Mouse (Mus musculus) bone marrow macrophage, adult 2 months (primary cell): ENCODE measurements around the gene Unc79. TPM values are rescaled to one million over a fixed set of nuclear protein-coding genes. Genes with fewer than 3 reads are reported as not detected.

Source experiments
- H3K27ac ChIP-seq: 2 replicates; pipeline ENCODE4 v1.5.1; 2012; ENCODE audit warnings: low read depth, low read length; ENCODE audit not compliant: insufficient read depth
- H3K4me1 ChIP-seq: 2 replicates; pipeline ENCODE4 v1.6.1; 2012; ENCODE audit warnings: low read length; ENCODE audit not compliant: control insufficient read depth, insufficient read depth
- H3K4me3 ChIP-seq: 2 replicates; pipeline ENCODE4 v1.5.1; 2012; ENCODE audit warnings: mild to moderate bottlenecking, low read length, moderate library complexity; ENCODE audit not compliant: insufficient read depth
- CTCF ChIP-seq: IDR thresholded peaks from 2 replicates; pipeline ENCODE4 v1.5.1; 2012; ENCODE audit warnings: low read depth, mild to moderate bottlenecking, low read length, moderate library complexity
- POLR2A ChIP-seq: IDR thresholded peaks from 2 replicates; pipeline ENCODE4 v1.6.1; 2012; ENCODE audit warnings: mild to moderate bottlenecking, low read depth, low read length, borderline replicate concordance
- polyA plus RNA-seq: library from polyadenylated mRNA; stranded (reverse); fragments of >200 nt; gene quantifications from 2 replicates; pipeline ENCODE4 v1.2.4, GENCODE M21; 2012; ENCODE audit not compliant: missing spikeins, insufficient read depth, insufficient read length

Unc79 gene
- polyA plus RNA-seq: 0.16 TPM in 1 of 2 replicates, not detected in the other

DNA sequence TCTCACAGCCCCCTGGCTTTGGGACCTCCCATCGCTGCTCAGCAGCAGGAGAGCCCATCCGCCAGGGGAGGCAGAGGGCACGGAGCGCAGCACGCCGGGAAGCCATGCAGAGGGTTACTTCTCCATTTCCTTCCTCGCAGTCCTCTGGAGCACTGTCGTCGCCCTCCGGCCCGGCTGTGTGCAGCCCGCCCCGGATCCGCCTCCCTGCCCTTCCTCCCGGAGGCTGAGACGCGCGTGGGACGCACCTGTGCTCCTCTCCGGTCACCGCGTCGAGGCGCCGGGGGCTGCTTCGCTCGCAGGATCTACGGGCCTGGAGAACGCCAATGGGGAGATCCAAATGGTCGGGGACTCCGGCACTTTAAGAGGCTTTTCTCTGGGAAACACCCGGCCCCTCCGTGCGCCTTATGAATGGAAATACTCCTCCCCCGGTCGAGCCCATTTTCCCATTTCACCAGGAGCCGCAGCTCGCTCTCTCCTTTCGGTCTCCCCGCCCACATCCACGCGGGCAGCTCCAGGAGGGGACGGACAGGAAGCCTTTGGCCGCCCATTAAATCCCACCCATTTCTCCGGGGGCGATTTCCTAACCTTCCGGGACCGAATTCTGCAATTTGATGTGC lies at the start of gene Unc79:
TSS of gene Unc79 (plus strand) at position 82 of the 617 bp plus-strand sequence.
- Histone ChIP-seq H3K4me1 (no peaks in the 10 kb centered on the region), H3K27ac (no peak within 1 kb of the TSS), H3K4me3 (peak within 1 kb of the TSS; percentile 46)
- no peak for TF ChIP-seq POLR2A
- TF ChIP-seq CTCF: no peak

DNA sequence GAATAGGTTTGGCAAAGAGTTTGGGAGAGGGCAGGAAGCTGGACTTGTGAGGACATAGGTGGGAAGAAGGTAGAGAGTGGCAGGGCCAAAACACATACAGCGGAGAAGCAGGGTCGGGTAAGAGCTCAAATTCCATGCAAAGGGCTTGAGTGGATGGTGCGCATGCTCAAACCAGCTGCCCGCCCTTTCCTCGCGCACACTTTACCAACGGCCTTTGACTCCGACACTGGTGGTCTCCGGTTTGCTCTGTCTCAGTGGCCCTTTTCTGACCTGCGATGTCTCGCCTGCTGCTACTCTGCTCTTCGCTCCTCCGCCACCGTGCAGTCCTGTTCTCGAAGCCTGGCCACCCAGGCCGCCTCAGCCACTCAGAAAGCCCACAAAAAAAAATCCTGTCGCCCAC lies 49.6 kb upstream of the Unc79 start, which contains the start of gene Cox8c:
TSS of gene Cox8c (plus strand) at position 226 of the 400 bp plus-strand sequence.
- Histone ChIP-seq H3K4me3 (no peak within 1 kb of the TSS), H3K4me1 (peaks cover 2% of the 10 kb centered on the region; the same call in 1 of the 2 replicates), H3K27ac (no peak within 1 kb of the TSS)
- TF ChIP-seq CTCF (no peak), POLR2A (no peak)

DNA sequence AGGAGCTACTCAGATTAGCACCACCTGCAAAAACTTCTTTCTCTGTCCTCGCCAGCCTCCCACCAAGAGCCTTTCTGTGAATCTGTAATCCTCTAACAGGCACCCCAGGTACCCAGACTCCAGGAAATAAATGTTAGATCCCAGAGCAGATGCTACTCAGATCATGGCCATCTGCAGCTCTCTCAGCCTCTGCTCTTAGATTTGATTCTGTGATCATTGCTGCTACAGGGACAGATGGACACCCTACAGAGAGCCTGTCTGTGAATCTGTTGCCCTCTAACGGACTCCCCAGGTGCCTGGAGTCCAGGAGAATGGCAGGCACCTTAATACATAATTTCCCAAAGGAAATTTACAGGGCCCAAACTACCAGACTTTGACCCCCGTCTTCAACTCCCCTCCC lies 40.5 kb upstream of the Unc79 start:
- TF ChIP-seq CTCF: no peak
- no peak for TF ChIP-seq POLR2A
- H3K4me3 ChIP-seq: no peak overlapping the region
- no peak overlapping the region for H3K27ac ChIP-seq
- no peaks in the 10 kb centered on the region for H3K4me1 ChIP-seq

DNA sequence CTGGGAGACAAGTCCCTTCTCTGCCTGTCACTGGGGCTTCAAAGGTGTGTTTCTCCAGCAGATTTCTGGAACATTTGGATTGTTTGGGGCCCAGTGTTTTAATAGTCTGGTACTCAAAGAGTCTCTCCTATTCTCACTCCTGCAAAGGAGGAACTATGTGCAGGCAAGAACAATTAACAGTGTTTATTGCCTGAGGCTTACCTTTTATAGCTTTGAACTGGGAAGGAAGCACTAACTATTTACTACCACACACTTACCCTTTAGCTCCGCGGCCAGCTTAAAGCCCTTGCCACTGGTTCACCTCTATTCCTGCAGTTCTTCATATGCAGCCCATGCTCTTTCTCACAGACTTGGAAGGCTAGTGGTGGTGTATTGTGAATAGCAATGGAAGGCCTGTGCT lies 32.6 kb upstream of the Unc79 start:
- Histone ChIP-seq H3K4me3 (no peak overlapping the region), H3K4me1 (no peaks in the 10 kb centered on the region), H3K27ac (no peak overlapping the region)
- TF ChIP-seq CTCF (no peak), POLR2A (no peak)

DNA sequence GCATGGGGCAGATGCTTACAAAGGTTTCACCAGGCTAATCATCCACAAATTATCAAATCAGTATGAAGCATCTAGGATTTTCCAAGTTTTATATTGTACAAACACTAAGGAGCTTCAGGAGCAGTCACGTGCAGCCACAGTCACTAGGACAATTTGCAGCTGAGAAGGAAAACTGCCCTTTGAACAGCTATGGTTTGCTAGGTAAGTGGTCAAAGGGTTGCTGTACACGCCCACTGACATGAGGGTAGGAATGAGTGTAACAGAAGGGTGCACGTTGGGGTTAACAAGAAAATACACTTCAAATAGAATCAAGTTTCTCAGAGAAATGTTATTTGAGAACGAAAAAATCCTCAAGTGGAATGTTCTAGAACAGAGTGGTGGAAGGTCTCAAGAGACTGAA lies 18.9 kb upstream of the Unc79 start:
- Histone ChIP-seq H3K4me3 (no peak overlapping the region), H3K4me1 (no peaks in the 10 kb centered on the region), H3K27ac (no peak overlapping the region)
- TF ChIP-seq CTCF (no peak), POLR2A (no peak)

DNA sequence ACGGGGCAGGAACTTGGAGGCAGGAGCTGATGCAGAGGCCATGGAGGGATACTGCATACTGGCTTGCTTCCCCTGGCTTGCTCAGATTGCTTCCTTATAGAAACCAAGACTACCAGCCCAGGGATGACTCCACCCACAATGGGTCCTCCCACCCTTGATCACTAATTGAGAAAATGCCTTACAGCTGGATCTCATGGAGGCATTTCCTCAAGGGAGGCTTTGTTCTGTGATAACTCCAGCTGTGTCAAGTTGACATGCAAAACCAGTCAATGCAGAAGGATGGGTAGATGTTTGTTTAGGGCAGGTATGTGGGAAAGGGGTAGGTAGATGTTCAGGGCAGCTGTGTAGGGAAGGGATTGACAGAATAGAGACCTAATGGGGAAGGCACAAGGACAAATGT lies 18.3 kb upstream of the Unc79 start:
- TF ChIP-seq CTCF: no peak
- no peak for TF ChIP-seq POLR2A
- Histone ChIP-seq H3K4me3 (no peak overlapping the region), H3K4me1 (no peaks in the 10 kb centered on the region), H3K27ac (no peak overlapping the region)

DNA sequence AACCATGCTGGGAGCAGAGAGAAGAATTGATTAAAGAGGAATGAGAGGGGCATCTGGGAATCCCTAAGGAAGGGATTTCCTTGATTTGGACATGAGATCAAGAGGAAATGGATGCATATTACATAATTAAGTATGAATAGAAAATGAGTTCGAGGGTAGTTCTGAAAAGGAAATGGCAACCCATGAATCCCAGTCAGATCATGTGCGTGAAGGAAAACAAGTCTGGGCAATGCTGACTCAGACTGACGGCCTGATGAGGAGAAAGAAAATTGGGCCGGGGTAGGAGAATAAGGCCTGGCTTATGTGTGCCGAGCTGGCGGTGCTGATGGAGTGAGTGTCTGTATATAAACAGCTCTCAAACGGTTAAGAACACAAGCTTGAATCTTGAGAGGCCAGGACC lies 17.9 kb upstream of the Unc79 start:
- no peak for TF ChIP-seq POLR2A
- no peak for TF ChIP-seq CTCF
- H3K27ac ChIP-seq: no peak overlapping the region
- H3K4me1 ChIP-seq: no peaks in the 10 kb centered on the region
- no peak overlapping the region for H3K4me3 ChIP-seq

DNA sequence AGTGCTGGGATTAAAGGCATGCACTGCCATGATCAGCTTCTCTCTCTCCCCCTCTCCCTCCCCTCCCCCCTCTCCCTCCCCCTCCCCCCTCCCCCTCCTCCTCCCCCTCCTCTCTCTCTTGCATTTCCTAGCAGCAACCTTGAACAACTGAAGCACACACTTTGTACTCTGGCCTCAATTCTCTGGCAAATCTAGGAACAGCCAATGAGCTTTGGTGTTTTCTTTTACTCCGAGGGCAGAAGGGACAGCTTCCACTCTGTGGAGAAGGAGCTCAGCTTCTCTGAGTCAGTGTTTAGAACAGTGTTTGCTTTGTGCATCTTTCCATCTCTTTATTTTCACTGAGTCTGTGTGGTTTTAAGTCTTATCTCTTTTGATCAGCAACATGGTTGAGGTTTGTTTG lies 12.8 kb upstream of the Unc79 start:
- H3K4me3 ChIP-seq: no peak overlapping the region
- no peak overlapping the region for H3K27ac ChIP-seq

DNA sequence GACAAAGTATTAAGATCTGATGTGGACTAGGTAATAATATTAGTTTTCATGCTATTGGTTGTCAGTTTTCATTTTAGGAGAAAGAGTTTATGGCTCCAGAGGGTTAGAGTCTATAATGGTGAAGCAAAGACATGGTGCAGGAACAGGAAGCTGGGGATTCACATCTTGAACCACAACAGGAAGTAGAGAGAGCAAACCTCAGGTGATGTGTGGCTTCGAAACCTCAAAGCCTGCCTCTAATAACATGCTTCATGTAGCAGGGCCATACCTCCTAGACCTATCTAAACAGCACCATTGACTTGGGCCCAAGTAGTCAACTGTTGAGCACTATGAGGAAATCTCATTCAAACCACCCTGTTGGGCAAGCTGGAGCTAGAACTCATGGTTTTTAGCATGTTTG lies 3.1 kb upstream of the Unc79 start:
- TF ChIP-seq POLR2A: no peak
- TF ChIP-seq CTCF: no peak
- no peak overlapping the region for H3K27ac ChIP-seq
- no peaks in the 10 kb centered on the region for H3K4me1 ChIP-seq
- H3K4me3 ChIP-seq: no peak overlapping the region

More for the DNA sequence above, 12.8 kb upstream of the Unc79 start:
- no peaks in the 10 kb centered on the region for H3K4me1 ChIP-seq
- no peak for TF ChIP-seq CTCF
- TF ChIP-seq POLR2A: no peak

DNA sequence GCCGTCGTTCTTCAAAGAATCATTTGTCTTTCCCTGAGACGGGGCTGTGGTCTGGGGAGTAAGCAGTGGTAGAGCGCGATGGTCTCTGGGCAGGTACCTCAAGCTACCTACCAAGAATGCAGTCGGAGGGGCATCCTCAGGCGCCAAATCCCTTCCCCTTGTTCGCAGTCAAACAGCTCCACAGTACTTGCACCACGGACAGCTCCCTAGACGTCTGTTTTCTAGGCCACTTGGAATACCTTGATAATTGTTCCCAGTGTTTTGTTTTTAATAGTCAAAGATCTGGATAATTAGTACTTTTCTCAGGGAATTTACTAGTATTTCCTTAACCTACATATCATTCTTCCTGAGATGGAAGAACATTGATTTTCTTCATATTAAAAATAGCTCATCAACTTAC lies 833 bp upstream of the Unc79 start:
- no peak for TF ChIP-seq CTCF
- no peak for TF ChIP-seq POLR2A
- Histone ChIP-seq H3K4me1 (no peaks in the 10 kb centered on the region), H3K27ac (no peak overlapping the region), H3K4me3 (no peak overlapping the region)
